Mouse (Mus musculus): Measurements from ENCODE around the gene Galr2.

GRCm38 (mm10) chr11:116259461-116259860 is 21.3 kb upstream of the Galr2 start:
- no peak for TF ChIP-seq CTCF (IDR thresholded peaks at IDR 0.05; ENCODE audit: extremely low read depth, insufficient read length, insufficient replicate concordance, low read depth, low read length)
- TF ChIP-seq POLR2A (IDR thresholded peaks at IDR 0.05; ENCODE audit: low read depth, low read length) = no peak

Data from small intestine, adult 2 months (tissue).